Mouse (Mus musculus): ENCODE measurements around the gene Gramd1b.
A peak's percentile ranks its signal among the peaks of the same experiment; 100 is the strongest.

Gramd1b gene

DNA sequence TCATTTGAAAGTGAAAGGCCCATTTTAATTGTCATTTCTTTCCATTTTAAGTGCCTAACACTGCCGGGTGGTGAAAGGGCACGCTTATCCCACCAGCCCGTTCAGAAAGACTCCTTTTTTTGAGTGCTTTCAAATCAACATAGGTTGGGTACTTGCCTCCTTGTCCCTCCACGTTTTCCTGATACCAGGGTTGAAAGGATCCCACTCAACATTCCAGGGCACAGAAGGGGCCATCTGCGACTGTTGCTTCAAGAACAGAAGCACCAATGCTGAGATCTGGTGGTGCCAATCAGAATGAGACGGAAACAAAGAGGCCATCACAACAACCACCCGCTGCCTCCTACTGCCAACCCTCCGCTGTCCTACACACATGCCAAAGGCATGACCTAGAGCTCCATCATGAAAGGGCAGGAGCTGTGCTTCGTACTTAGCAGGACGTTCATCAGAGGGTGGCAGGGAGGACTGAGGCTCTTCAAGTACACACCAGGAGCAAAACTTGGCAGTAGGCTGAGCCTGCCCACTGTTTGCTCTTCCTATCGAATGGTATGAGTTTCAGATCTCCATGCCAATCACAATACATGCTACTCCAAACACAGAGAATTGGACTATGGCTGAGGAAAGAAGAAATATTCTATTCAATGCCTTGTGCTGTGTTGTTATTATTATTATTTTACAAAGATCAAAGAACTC is 108.7 kb downstream of the Gramd1b start:
- DNase-seq: no peak

DNA sequence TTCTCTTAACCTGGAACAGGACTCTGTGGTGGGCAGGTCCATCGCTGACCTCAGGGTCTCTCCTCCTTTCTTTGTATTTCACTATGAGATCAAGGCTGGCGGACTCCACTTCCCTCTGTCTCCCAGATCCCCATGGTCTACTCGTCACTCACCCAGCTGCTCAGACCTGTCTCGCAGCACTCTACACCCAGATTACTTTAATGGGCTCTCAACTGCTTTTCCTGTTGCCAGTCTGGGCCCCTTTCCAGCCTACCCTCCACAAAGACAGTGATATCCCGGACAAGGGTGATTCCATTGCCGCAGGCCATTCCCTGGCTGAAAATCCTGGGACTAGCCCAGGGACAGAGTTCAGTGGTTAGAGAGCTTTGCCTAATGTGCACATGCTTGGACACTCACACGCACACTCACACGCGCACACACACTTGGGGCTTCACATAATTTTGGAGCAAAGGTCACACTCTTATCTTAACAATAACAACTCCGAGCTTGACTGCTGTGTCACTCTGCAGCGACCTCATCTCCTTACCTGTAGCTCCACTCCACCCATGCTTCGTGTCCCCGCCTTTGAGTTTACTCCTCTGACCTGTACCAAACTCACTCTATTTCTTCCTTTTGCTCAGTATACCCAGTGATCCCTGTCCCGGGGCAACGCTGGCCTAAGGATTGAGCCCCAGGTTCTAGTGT is 110.4 kb downstream of the Gramd1b start:
- DNase-seq: no peak

GRCm38 (mm10) chr9:40418803-40419202 is 112.4 kb downstream of the Gramd1b start:
- DNase-seq: no peak

GRCm38 (mm10) chr9:40416150-40416549 is 115.0 kb downstream of the Gramd1b start:
- DNase-seq: no peak

- peak; percentile 64 to 73 for DNase-seq
Observed at GRCm38 (mm10) chr9:40414904-40415766, 116.0 kb downstream of the Gramd1b start.

DNA sequence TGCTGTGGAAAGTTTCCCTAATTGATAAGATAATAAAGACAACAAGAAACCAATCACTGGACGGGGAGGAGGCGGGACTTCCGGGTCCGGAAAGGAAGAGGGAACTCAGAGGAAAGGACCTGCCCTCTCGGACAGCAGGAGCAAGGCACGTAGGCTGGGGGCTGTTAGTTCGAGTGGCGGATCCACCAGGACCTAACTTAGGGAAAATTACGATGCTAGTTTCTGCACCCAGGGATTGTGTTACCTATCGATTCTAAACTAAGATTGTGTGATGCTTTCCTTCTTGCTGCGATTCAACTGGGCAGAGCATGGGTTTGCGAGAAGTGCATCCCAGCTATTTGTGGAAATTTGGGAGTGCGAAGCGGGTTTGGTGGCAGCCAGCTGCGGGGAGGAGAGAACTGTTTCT is 116.7 kb downstream of the Gramd1b start:
- DNase-seq: peak; percentile 74 to 75

GRCm38 (mm10) chr9:40413601-40414000 is 117.6 kb downstream of the Gramd1b start:
- no peak for DNase-seq

DNA sequence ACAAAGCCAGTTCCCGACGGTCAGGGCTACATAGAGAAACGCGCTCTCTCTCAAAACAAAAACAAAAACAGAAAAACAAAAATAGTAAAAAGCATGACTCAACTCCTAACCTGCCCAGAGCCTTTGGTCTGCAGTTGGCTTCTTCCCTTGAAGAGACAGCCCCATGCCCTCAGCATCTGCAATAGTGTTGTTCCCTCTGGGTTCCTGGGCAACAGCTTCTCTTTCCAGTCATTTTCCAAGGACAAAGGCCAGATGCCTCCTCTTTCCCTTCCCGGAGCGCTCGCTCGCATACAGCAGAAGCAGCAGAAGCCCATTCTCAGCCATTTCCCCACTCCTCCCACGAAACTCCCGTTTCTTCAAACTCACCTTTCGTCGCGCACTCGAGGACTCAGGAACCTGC is 118.3 kb downstream of the Gramd1b start:
- DNase-seq: no peak

DNA sequence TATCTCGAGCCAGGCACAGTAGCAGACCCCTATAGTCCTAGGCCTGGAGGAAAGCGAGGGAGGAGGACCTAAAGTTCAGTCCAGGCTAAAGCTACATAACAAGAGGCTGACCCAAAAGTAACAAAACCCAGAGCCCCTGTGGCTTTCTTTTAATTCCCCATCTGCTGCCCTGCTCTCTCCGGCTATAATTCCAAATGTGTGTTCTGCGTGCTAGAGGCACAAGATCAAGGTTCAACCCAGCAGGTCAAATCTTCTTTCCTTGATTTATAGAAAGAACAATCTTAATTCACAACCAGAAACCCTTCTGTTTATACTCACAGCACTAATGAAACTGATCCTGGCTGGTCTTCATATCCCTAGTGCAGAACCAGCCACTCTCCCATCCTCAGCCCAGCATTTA is 118.9 kb downstream of the Gramd1b start:
- no peak for DNase-seq

GRCm38 (mm10) chr9:40410895-40411294 is 120.3 kb downstream of the Gramd1b start:
- DNase-seq: no peak

GRCm38 (mm10) chr9:40409071-40409470 is 122.1 kb downstream of the Gramd1b start:
- no peak for DNase-seq

DNA sequence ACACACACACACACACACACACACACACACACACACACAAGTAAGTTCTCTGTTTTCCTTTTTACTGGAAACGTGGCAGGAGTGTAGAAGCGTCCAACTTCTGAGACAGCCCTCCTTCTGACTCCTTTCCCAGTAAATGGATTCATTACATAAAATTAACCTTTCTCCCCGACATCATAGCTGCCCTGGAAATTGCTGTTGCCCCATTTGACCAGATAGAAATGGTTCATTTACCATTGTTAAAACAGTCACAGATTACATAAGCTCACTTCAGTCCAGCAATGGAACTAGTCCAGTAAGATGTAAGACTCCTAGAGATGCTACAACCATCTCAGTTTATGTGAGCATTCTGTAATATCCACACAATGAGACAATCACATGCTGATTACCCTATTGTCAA is 122.8 kb downstream of the Gramd1b start:
- DNase-seq: no peak

DNA sequence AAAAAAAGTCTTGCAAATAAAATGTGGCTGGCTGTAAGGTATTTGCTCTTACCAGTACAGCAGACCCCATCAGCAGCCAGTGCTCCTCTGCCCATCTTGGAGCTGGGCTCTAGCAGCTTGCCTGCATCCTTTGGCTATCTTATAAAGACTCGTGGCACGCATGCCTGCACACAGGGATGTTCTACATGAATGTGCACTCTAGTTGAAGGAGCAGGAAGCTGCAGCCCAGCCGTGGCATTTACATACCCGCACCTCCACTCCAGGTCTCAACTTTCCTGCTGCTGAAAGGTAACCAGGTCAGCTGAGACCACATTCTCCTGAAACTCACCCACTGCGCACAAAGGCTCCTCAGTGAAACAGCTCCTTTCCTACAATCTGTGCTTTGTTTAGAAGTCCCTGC is 123.3 kb downstream of the Gramd1b start:
- no peak for DNase-seq

- DNase-seq: no peak
Observed at GRCm38 (mm10) chr9:40405804-40406203, 125.4 kb downstream of the Gramd1b start.

DNA sequence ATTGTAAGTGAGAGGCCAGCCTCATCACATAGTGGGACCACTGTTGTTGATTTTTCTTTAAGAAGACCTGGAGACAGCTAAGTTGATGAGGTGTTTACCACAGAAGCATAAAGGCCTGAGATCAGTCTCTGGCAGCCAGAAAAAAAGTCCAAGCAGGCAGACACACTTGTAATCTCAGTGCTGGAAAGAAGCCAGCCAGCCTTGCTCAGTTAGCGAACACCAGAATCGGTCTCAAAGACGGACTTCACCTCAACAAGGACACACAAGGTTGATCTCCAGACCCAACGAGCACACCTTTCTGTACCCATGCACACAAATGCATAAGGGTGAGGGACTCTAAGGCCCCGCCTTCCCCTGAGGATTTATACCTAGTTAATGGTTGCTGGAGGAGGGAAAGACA is 125.9 kb downstream of the Gramd1b start:
- no peak for DNase-seq

DNA sequence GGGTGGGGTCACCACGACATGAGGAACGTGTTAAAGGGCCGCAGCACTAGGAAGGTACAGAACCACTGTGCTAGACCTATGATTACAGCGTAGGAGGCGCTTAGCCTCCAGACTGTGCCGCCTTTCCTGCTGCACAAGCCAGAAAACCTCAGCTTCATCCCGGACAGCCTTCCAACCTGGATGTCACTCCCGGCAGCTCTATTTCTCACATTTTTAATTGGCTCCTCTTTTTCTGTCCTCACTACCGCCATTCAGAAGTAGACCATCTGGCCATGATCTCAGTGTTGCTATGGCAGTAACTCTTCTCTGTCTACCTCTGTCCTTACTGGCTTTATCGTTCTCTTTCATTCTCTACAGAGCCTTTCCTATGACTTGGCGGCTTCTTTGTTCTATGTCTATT is 126.5 kb downstream of the Gramd1b start:
- no peak for DNase-seq

DNA sequence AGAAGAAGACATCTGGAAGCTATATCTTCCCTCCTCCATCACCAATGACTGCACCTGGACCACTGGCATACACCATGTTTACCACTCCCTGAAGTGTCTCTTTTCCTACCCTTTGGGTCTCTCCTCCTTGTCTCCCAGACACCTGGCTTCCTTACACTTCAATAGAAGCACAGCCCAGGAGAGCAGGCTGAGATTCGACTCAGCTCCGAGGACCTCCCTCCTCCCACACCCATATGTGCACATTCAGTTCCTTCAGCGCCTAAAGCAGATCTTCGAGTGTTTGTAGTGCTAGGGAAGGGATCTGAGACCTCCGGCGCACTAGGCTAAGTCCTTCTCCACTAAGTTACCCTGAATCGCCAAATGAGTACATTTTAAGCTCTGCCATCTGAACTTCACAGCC is 127.4 kb downstream of the Gramd1b start:
- no peak for DNase-seq

GRCm38 (mm10) chr9:40401818-40402217 is 129.4 kb downstream of the Gramd1b start:
- no peak for DNase-seq

DNA sequence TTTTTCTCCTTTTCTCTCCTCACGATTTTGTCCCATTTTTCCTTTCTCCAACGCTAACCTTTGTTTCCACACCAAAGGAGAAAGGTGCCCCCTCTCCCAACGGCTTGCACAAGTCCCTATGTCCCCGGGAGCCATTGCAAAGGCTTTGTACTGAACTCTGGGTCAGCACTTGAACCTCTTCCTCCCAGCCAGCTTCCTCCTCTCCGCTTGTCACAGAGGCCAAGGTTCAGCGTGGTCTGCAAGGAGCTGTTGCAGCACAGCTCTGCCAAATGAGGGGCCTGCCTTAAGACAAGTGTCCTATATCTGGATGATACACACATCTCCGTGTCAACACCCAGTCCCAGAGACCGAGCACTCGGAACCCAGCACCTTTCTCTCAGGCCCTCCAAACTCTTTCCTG is 130.3 kb downstream of the Gramd1b start:
- DNase-seq: no peak

GRCm38 (mm10) chr9:40400171-40400570 is 131.0 kb downstream of the Gramd1b start:
- no peak for DNase-seq

- DNase-seq: no peak
Observed at GRCm38 (mm10) chr9:40399359-40399932, 131.7 kb downstream of the Gramd1b start.

DNA sequence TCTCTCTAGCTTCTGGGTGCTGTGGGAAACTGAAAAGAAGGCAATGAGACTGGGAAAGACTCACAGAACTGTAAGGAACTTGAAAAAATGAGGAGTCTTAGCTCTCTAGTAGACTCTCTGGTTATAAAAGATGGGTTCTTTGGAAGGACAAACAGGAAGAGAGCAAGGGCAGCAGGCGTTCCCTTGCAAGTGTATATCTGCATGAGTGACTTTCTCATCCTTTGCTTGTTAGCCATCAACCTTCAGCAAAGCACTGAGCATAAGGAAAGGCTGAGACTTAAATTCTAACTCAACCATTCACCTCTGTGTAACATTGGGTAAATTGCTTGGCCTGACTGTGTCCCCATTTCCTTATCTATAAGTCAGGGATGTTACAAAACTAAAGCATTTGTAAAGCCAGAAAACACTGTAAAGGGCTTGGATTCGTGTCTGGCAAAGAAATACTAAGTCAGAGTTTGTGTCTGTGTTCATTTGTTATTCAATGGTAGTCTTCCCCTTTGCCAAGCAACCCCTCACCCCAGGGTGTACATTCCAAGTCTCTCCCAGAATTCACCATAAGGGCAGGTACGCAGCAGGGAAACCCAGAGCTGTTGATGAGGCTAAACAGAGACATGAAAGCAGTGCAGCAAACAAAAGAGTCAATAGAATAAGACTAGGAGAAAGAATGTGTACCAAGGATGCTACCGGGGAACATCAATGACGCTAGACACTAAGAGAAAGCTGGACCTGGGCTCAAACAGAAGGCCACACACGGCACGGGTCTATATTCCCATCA is 133.5 kb downstream of the Gramd1b start:
- DNase-seq: no peak

GRCm38 (mm10) chr9:40397036-40397435 is 134.1 kb downstream of the Gramd1b start:
- DNase-seq: peak; percentile 72 to 75

Data from B cell, adult 2 months (primary cell).